Mouse (Mus musculus): Measurements from ENCODE around the gene Crim1. TPM values are rescaled to one million over a fixed set of nuclear protein-coding genes. Genes with fewer than 3 reads are reported as not detected.

Crim1 gene
- polyA plus RNA-seq, 1 experiment from 2014 or later = 7.2 TPM

GRCm38 (mm10) chr17:78291030-78291429, 91.0 kb downstream of the Crim1 start:
- Histone ChIP-seq H3K9me3 (ENCODE audit: control insufficient read depth, low read length) (no peaks in the 10 kb centered on the region), H3K36me3 (ENCODE audit: control insufficient read depth, insufficient read depth, low read length) (0 out of 2 replicates have a peak, but pooled peaks cover 9% of the 10 kb centered on the region), H3K4me3 (ENCODE audit: low read depth, low read length) (no peak overlapping the region), H3K9ac (ENCODE audit: low read depth, low read length) (no peak overlapping the region), H3K4me2 (ENCODE audit: low read depth, low read length) (no peak overlapping the region), H3K27ac (replicated peaks; ENCODE audit: low read depth, low read length) (no peak overlapping the region; the same call in 1 of the 2 replicates), H3K27me3 (replicated peaks; ENCODE audit: control insufficient read depth, insufficient read depth, low read length) (no peaks in the 10 kb centered on the region), H3K4me1 (ENCODE audit: control insufficient read depth, insufficient read depth, low read length) (no peaks in the 10 kb centered on the region; the same call in 1 of the 2 replicates)
- 82% methylated on average over 5 of the region's 5 CpGs for WGBS
- peak; percentile 76 for DNase-seq (ENCODE audit: low spot score)
- no peak for ATAC-seq (ENCODE audit: low read depth)

- H3K4me2 ChIP-seq (ENCODE audit: low read depth, low read length) = no peak overlapping the region
- no peak overlapping the region for H3K4me3 ChIP-seq (ENCODE audit: low read depth, low read length)
- WGBS = 65% methylated on average over 7 of the region's 7 CpGs
- H3K9ac ChIP-seq (ENCODE audit: low read depth, low read length) = no peak overlapping the region
- H3K4me1 ChIP-seq (ENCODE audit: control insufficient read depth, insufficient read depth, low read length) = no peaks in the 10 kb centered on the region; the same call in 1 of the 2 replicates
- no peaks in the 10 kb centered on the region for H3K9me3 ChIP-seq (ENCODE audit: control insufficient read depth, low read length)
- ATAC-seq (ENCODE audit: low read depth) = no peak
- no peak for DNase-seq (ENCODE audit: low spot score)
- no peak overlapping the region for H3K27ac ChIP-seq (replicated peaks; ENCODE audit: low read depth, low read length)
- H3K36me3 ChIP-seq (ENCODE audit: control insufficient read depth, insufficient read depth, low read length) = 0 out of 2 replicates have a peak, but pooled peaks cover 6% of the 10 kb centered on the region
- H3K27me3 ChIP-seq (replicated peaks; ENCODE audit: control insufficient read depth, insufficient read depth, low read length) = no peaks in the 10 kb centered on the region
Observed at GRCm38 (mm10) chr17:78292301-78292700, 92.3 kb downstream of the Crim1 start.

DNA sequence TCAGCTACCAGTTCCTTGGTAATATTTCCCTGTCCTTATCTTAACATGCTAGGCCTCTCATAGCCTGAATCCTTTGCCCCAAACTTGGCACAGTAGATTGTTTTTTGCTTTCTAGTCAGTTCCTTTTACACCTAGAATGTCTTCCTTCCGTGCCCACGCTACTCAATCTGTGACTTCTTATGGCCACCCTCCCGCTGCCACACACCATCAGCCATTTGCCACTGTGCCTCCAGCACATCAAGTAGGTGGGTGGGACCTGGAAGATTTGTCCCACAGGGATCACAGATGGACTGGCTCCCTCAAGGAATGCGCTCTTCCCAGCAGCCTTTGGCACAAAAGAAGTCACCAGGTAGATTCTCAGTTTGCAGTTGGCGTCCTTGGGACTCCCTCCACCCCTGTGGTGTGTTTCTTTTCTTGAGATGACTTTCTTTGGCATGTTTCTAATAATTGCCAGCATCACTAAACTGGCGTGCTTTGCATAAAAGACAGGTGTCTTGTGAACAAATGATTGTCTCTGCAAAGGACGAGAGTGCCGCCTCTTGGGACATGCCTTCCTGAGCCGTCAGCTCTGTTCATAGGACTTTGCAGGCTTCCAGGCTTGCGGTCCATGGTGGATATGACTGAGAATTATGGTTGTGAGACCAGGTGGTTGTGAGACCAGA, 92.9 kb downstream of the Crim1 start:
- Histone ChIP-seq H3K27ac (replicated peaks; ENCODE audit: low read depth, low read length) (no peak overlapping the region), H3K27me3 (replicated peaks; ENCODE audit: control insufficient read depth, insufficient read depth, low read length) (no peaks in the 10 kb centered on the region), H3K36me3 (ENCODE audit: control insufficient read depth, insufficient read depth, low read length) (0 out of 2 replicates have a peak, but pooled peaks cover 6% of the 10 kb centered on the region), H3K9me3 (ENCODE audit: control insufficient read depth, low read length) (no peaks in the 10 kb centered on the region), H3K9ac (ENCODE audit: low read depth, low read length) (no peak overlapping the region), H3K4me3 (ENCODE audit: low read depth, low read length) (no peak overlapping the region), H3K4me2 (ENCODE audit: low read depth, low read length) (no peak overlapping the region), H3K4me1 (ENCODE audit: control insufficient read depth, insufficient read depth, low read length) (no peaks in the 10 kb centered on the region; the same call in 1 of the 2 replicates)
- DNase-seq (ENCODE audit: low spot score) = no peak
- no peak for ATAC-seq (ENCODE audit: low read depth)
- WGBS = 92% methylated on average over 10 of the region's 10 CpGs

DNA sequence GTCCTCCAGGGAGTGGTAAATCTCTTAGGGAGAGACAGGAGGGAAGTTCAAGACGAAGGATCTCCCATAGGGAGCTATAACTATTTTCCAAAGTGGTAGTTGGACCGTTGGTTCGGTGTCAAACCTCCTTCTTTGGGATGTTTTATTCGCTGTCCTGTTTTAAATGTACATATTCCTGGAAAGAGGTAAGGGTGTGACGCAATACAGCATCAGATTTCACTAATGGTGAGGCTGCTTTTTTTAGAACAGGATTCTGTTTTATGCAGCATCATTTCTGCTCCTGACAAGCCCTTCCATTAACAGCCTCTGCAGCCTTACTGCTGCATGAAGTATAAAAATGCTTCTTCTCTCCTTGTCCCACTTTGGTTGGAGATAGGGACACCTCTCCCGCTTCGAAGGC, 95.9 kb downstream of the Crim1 start:
- Histone ChIP-seq H3K27me3 (replicated peaks; ENCODE audit: control insufficient read depth, insufficient read depth, low read length) (no peaks in the 10 kb centered on the region), H3K4me3 (ENCODE audit: low read depth, low read length) (no peak overlapping the region), H3K27ac (replicated peaks; ENCODE audit: low read depth, low read length) (no peak overlapping the region), H3K9ac (ENCODE audit: low read depth, low read length) (no peak overlapping the region), H3K36me3 (ENCODE audit: control insufficient read depth, insufficient read depth, low read length) (0 out of 2 replicates have a peak, but pooled peaks cover 10% of the 10 kb centered on the region), H3K4me1 (ENCODE audit: control insufficient read depth, insufficient read depth, low read length) (peaks cover 9% of the 10 kb centered on the region; the same call in 1 of the 2 replicates), H3K9me3 (ENCODE audit: control insufficient read depth, low read length) (no peaks in the 10 kb centered on the region), H3K4me2 (ENCODE audit: low read depth, low read length) (no peak overlapping the region)
- 83% methylated on average over 7 of the region's 7 CpGs for WGBS
- ATAC-seq (ENCODE audit: low read depth) (no peak), DNase-seq (ENCODE audit: low spot score) (no peak)

DNA sequence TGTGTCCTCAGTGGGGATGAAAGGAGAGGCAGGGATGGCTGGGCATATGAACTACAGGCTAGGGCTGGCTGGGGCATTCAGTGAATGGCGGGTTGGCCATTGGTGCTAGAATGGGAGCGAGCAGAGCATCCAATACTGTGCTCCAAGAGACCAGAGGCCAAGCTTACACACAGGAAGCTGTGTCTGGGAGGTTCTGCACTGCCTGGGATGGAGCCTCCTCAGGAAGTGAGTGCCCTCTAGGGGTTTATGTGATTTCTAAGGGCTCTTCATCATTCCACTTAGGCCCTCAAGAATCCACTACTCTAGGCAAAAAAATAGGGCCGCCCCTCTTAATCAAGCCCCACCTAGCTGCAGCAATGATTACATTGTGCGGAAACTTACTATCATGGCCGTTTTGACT, 98.1 kb downstream of the Crim1 start:
- WGBS = 87% methylated on average over 5 of the region's 5 CpGs
- 0 out of 2 replicates have a peak, but pooled peaks cover 10% of the 10 kb centered on the region for H3K36me3 ChIP-seq (ENCODE audit: control insufficient read depth, insufficient read depth, low read length)

GRCm38 (mm10) chr17:78298967-78299540, 99.0 kb downstream of the Crim1 start:
- H3K4me1 ChIP-seq (ENCODE audit: control insufficient read depth, insufficient read depth, low read length) = peaks cover 9% of the 10 kb centered on the region; the same call in 1 of the 2 replicates
- H3K4me3 ChIP-seq (ENCODE audit: low read depth, low read length) = no peak overlapping the region
- 27% methylated on average over 8 of the region's 8 CpGs for WGBS
- H3K36me3 ChIP-seq (ENCODE audit: control insufficient read depth, insufficient read depth, low read length) = 0 out of 2 replicates have a peak, but pooled peaks cover 10% of the 10 kb centered on the region
- ATAC-seq (ENCODE audit: low read depth) = peak; percentile 50; the same call in 1 of the 2 replicates
- no peaks in the 10 kb centered on the region for H3K9me3 ChIP-seq (ENCODE audit: control insufficient read depth, low read length)
- DNase-seq (ENCODE audit: low spot score) = peak; percentile 65
- no peaks in the 10 kb centered on the region for H3K27me3 ChIP-seq (replicated peaks; ENCODE audit: control insufficient read depth, insufficient read depth, low read length)
- no peak overlapping the region for H3K9ac ChIP-seq (ENCODE audit: low read depth, low read length)
- no peak overlapping the region; the same call in 1 of the 2 replicates for H3K4me2 ChIP-seq (ENCODE audit: low read depth, low read length)
- H3K27ac ChIP-seq (replicated peaks; ENCODE audit: low read depth, low read length) = 0 out of 2 replicates have a peak overlapping the region, but pooled peaks have one; percentile 44

More for the DNA sequence above, 98.1 kb downstream of the Crim1 start:
- H3K9me3 ChIP-seq (ENCODE audit: control insufficient read depth, low read length) = no peaks in the 10 kb centered on the region
- H3K27ac ChIP-seq (replicated peaks; ENCODE audit: low read depth, low read length) = no peak overlapping the region
- H3K9ac ChIP-seq (ENCODE audit: low read depth, low read length) = no peak overlapping the region
- DNase-seq (ENCODE audit: low spot score) (no peak), ATAC-seq (ENCODE audit: low read depth) (no peak)
- H3K4me3 ChIP-seq (ENCODE audit: low read depth, low read length) = no peak overlapping the region
- H3K4me1 ChIP-seq (ENCODE audit: control insufficient read depth, insufficient read depth, low read length) = peaks cover 9% of the 10 kb centered on the region; the same call in 1 of the 2 replicates
- H3K27me3 ChIP-seq (replicated peaks; ENCODE audit: control insufficient read depth, insufficient read depth, low read length) = no peaks in the 10 kb centered on the region
- H3K4me2 ChIP-seq (ENCODE audit: low read depth, low read length) = no peak overlapping the region

DNA sequence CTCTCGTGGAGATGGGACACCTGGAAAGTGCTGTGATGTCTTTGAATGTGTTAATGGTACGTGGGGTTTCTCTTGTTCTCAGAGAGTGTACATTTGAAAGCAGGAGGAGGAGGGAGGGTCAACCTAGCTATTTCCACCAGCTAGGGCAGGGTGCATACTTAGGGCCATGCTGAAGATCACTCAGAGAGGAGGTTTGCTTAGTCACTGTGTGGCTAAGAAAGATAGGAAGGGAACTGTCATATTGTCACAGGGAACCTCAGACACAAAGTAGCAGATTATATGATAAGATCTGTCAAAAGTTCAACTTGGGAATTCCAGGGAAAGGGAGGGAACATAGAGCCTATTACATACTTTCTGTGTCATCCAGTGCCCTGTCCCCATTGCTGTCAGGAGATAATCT, 103.0 kb downstream of the Crim1 start:
- peaks cover 11% of the 10 kb centered on the region; the same call in 1 of the 2 replicates for H3K36me3 ChIP-seq (ENCODE audit: control insufficient read depth, insufficient read depth, low read length)
- no peak for DNase-seq (ENCODE audit: low spot score)
- WGBS = 79% methylated on average over 2 of the region's 2 CpGs
- no peak overlapping the region for H3K4me2 ChIP-seq (ENCODE audit: low read depth, low read length)
- H3K27ac ChIP-seq (replicated peaks; ENCODE audit: low read depth, low read length) = no peak overlapping the region
- no peak overlapping the region for H3K4me3 ChIP-seq (ENCODE audit: low read depth, low read length)
- no peaks in the 10 kb centered on the region for H3K27me3 ChIP-seq (replicated peaks; ENCODE audit: control insufficient read depth, insufficient read depth, low read length)
- H3K9me3 ChIP-seq (ENCODE audit: control insufficient read depth, low read length) = no peaks in the 10 kb centered on the region
- no peak for ATAC-seq (ENCODE audit: low read depth)
- H3K4me1 ChIP-seq (ENCODE audit: control insufficient read depth, insufficient read depth, low read length) = peaks cover 9% of the 10 kb centered on the region; the same call in 1 of the 2 replicates
- H3K9ac ChIP-seq (ENCODE audit: low read depth, low read length) = no peak overlapping the region

- no peak overlapping the region for H3K4me2 ChIP-seq (ENCODE audit: low read depth, low read length)
- no peak for DNase-seq (ENCODE audit: low spot score)
- no peak overlapping the region for H3K4me3 ChIP-seq (ENCODE audit: low read depth, low read length)
- WGBS = 88% methylated on average over 13 of the region's 13 CpGs
- no peaks in the 10 kb centered on the region for H3K27me3 ChIP-seq (replicated peaks; ENCODE audit: control insufficient read depth, insufficient read depth, low read length)
- H3K4me1 ChIP-seq (ENCODE audit: control insufficient read depth, insufficient read depth, low read length) = peaks cover 4% of the 10 kb centered on the region; the same call in 1 of the 2 replicates
- no peak overlapping the region for H3K9ac ChIP-seq (ENCODE audit: low read depth, low read length)
- H3K27ac ChIP-seq (replicated peaks; ENCODE audit: low read depth, low read length) = no peak overlapping the region
- peaks cover 11% of the 10 kb centered on the region; the same call in 1 of the 2 replicates for H3K36me3 ChIP-seq (ENCODE audit: control insufficient read depth, insufficient read depth, low read length)
- H3K9me3 ChIP-seq (ENCODE audit: control insufficient read depth, low read length) = no peaks in the 10 kb centered on the region
- ATAC-seq (ENCODE audit: low read depth) = no peak
Observed at GRCm38 (mm10) chr17:78304059-78304458, 104.0 kb downstream of the Crim1 start.

Measured in embryonic facial prominence, embryonic 14.5 days (tissue).